Mouse (Mus musculus): Measurements from ENCODE around the gene Akt1. TPM values are rescaled to one million over a fixed set of nuclear protein-coding genes. Genes with fewer than 3 reads are reported as not detected.

Gene Akt1
- 34.6 and 41.3 TPM in 2 replicates for polyA plus RNA-seq (2012; rRNA removed)

GRCm38 (mm10) chr12:112674132-112675011 is at the start of gene Akt1:
Gene Akt1 (minus strand): TSS chr12:112674884.

GRCm38 (mm10) chr12:112720216-112720615 is 45.5 kb upstream of the Akt1 start, which contains the start of gene Cep170b:
Gene Cep170b (plus strand): TSS chr12:112720455.

GRCm38 (mm10) chr12:112678555-112679026 is 3.9 kb upstream of the Akt1 start, which contains the start of gene Zbtb42:
Gene Zbtb42 (plus strand): TSS chr12:112678828.

GRCm38 (mm10) chr12:112644180-112644854 is 30.4 kb downstream of the Akt1 start, which contains the start of gene Siva1:
Gene Siva1 (plus strand): TSS chr12:112644679.

GRCm38 (mm10) chr12:112619686-112620353 is 54.9 kb downstream of the Akt1 start, which contains the start of gene Adssl1:
Gene Adssl1 (plus strand): TSS chr12:112620045.

Other genes starting within 250 kb of the Akt1 start
- 0.02 and 0.03 TPM in 2 replicates for gene A530016L24Rik, start 185.4 kb downstream of the Akt1 start, polyA plus RNA-seq (2012; rRNA removed)
- gene Tmem179, start 158.1 kb downstream of the Akt1 start, polyA plus RNA-seq (2012; rRNA removed), result 0.01 and 0.02 TPM in 2 replicates
- 4.9 and 5.9 TPM in 2 replicates for gene Inf2, start 86.1 kb downstream of the Akt1 start, polyA plus RNA-seq (2012; rRNA removed)
- gene Adssl1, start 54.8 kb downstream of the Akt1 start, polyA plus RNA-seq (2012; rRNA removed), result 4.8 and 6.0 TPM in 2 replicates
- gene Siva1, start 30.2 kb downstream of the Akt1 start, polyA plus RNA-seq (2012; rRNA removed), result 71.8 and 74.1 TPM in 2 replicates
- 0.46 and 0.80 TPM in 2 replicates for gene Zbtb42, start 3.9 kb upstream of the Akt1 start, polyA plus RNA-seq (2012; rRNA removed)
- 3.4 TPM in 2 replicates for gene Cep170b, start 45.6 kb upstream of the Akt1 start, polyA plus RNA-seq (2012; rRNA removed)
- 8.9 and 14.4 TPM in 2 replicates for gene Pld4, start 85.8 kb upstream of the Akt1 start, polyA plus RNA-seq (2012; rRNA removed)
- gene Ahnak2, start 127.8 kb upstream of the Akt1 start, polyA plus RNA-seq (2012; rRNA removed), result 0.06 and 0.15 TPM in 2 replicates
- gene Clba1, start 134.1 kb upstream of the Akt1 start, polyA plus RNA-seq (2012; rRNA removed), result 0.16 and 0.19 TPM in 2 replicates
- 37.9 and 43.0 TPM in 2 replicates for gene Cdca4, start 154.5 kb upstream of the Akt1 start, polyA plus RNA-seq (2012; rRNA removed)
- gene Gpr132, start 193.3 kb upstream of the Akt1 start, polyA plus RNA-seq (2012; rRNA removed), result 0.27 and 0.40 TPM in 2 replicates

All from liver, embryonic 14 days (tissue).